Mouse (Mus musculus): ENCODE results near the gene 1700034J05Rik. TPM values are rescaled to one million over a fixed set of nuclear protein-coding genes. Genes with fewer than 3 reads are reported as not detected.

Gene 1700034J05Rik
- polyA plus RNA-seq, 1 experiment, result not detected

DNA sequence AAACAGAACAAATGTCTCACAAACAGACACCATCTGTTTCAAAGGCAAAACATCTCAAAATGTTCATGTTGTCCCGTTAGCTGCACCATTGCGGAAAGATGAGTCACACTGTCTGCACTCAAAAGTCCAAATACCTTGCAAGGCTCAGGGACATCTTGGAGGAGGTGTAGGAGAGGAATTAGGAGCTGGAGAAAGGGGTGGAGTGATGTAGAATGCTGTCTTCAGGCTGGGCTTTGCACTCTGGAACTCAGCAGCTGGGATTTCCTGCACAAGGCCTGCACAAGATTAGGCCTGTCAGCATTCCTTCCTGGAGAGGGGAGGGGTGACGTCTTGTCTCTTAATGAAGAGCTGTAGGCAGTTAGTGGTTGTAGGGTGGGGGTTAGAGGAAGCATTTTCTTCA lies 30.3 kb upstream of the 1700034J05Rik start:
- WGBS, result 59% methylated on average over 3 of the region's 3 CpGs
- Histone ChIP-seq H3K4me1 (ENCODE audit: control insufficient read depth, insufficient read depth, low read length) (peaks cover 10% of the 10 kb centered on the region), H3K27me3 (replicated peaks; ENCODE audit: control insufficient read depth, insufficient read depth, low read length) (no peaks in the 10 kb centered on the region), H3K4me3 (ENCODE audit: insufficient read depth, low read depth, low read length) (no peak overlapping the region), H3K36me3 (ENCODE audit: control insufficient read depth, insufficient read depth, low read length) (no peaks in the 10 kb centered on the region; the same call in 1 of the 2 replicates), H3K27ac (ENCODE audit: insufficient read depth, low read depth, low read length) (no peak overlapping the region)
- DNase-seq, result no peak
- no peak for TF ChIP-seq CTCF (conservative IDR thresholded peaks at IDR 0.05; ENCODE audit: insufficient read depth, insufficient read length, low read depth, low read length)
- no peak for TF ChIP-seq POLR2A (IDR thresholded peaks at IDR 0.05; ENCODE audit: low read depth, low read length)

DNA sequence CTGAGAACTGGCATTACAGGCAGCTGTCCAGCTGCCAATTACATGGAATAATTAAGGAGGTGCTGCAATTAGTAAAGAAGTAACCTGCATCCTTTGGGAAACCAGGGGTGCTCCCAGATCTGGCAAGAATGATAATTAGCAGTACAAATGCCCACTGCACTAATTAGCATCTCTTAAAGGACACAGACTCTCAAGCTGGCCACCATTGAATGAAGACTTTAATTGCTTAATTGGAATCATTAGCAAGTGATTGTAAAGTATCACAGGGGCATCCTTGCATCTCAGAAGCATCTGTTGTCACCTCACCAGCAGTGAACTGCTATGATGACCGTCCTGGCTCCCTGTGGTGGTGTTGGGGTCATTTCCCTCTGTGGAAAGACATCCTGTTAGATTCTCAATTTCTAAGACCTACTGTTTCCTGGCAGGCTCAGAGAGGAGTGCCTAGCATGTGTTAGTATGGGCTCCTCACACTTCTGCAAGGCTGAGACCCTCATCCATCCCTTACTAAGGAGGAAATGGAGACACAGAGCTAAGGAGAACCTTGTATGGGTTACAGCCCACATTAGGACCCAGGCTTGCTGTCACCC lies 27.1 kb upstream of the 1700034J05Rik start:
- peaks cover 6% of the 10 kb centered on the region for H3K36me3 ChIP-seq (ENCODE audit: control insufficient read depth, insufficient read depth, low read length)
- WGBS, result 79% methylated on average over 1 of the region's 1 CpGs
- TF ChIP-seq CTCF (conservative IDR thresholded peaks at IDR 0.05; ENCODE audit: insufficient read depth, insufficient read length, low read depth, low read length), result no peak
- TF ChIP-seq POLR2A (IDR thresholded peaks at IDR 0.05; ENCODE audit: low read depth, low read length), result no peak
- no peaks in the 10 kb centered on the region for H3K27me3 ChIP-seq (replicated peaks; ENCODE audit: control insufficient read depth, insufficient read depth, low read length)
- no peak overlapping the region for H3K4me3 ChIP-seq (ENCODE audit: insufficient read depth, low read depth, low read length)
- no peak overlapping the region for H3K27ac ChIP-seq (ENCODE audit: insufficient read depth, low read depth, low read length)
- DNase-seq, result no peak
- H3K4me1 ChIP-seq (ENCODE audit: control insufficient read depth, insufficient read depth, low read length), result peaks cover 29% of the 10 kb centered on the region

DNA sequence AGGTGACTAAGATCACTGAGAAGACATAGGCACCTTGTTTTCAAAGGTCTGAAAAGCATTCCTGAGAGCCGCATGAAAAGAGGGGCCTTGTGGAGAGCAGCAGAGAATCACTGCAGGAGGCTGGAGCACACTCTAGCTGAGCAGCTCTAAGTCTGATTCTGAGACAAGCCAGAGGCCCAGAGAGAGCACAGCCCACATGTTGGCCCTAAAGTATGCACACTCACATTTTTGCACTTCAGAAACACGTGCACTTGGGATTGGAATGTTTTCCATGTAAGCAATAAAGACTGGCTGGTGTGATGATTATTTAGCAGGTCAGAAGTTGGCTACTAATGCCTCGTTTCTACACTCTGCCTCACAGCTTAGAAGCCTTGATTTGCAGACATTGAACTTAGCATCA lies 25.7 kb upstream of the 1700034J05Rik start:
- WGBS, result 27% methylated on average over 3 of the region's 3 CpGs
- Histone ChIP-seq H3K4me3 (ENCODE audit: insufficient read depth, low read depth, low read length) (no peak overlapping the region), H3K27me3 (replicated peaks; ENCODE audit: control insufficient read depth, insufficient read depth, low read length) (no peaks in the 10 kb centered on the region), H3K4me1 (ENCODE audit: control insufficient read depth, insufficient read depth, low read length) (peaks cover 29% of the 10 kb centered on the region), H3K36me3 (ENCODE audit: control insufficient read depth, insufficient read depth, low read length) (peaks cover 6% of the 10 kb centered on the region), H3K27ac (ENCODE audit: insufficient read depth, low read depth, low read length) (peak overlapping the region; percentile 99)
- DNase-seq, result peak; percentile 66
- no peak for TF ChIP-seq POLR2A (IDR thresholded peaks at IDR 0.05; ENCODE audit: low read depth, low read length)
- no peak for TF ChIP-seq CTCF (conservative IDR thresholded peaks at IDR 0.05; ENCODE audit: insufficient read depth, insufficient read length, low read depth, low read length)

DNA sequence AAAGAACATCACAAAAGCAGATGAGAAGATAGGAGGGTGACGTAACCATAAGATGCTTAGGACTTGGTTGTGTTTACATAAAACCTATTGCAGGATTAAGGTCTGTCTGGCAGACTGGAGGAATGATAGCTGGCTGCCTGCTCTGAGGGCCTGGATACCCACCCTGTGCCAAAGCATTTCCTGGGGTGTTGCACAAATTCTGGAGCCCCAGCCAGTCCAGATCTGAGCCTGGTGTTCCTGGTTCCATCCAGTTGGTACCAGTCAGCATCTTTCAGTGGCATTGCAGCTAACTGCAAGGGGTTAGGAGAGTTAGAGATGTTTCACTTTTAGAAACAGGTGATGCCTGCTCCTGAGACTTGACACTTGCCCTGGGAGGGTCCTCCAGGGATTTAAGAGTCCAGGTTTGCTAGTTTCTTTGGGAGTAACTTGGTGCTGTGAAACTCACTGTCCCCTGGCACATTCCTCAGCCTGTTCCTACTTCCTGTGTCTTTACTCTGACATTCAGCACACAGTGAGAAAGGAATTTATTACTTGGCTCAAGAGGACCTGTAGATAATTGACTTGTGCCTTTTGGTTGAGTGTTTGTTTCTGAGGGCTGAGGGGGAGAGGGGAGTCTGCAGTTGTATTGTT lies 25.0 kb upstream of the 1700034J05Rik start:
- peak overlapping the region; percentile 99 for H3K27ac ChIP-seq (ENCODE audit: insufficient read depth, low read depth, low read length)
- H3K27me3 ChIP-seq (replicated peaks; ENCODE audit: control insufficient read depth, insufficient read depth, low read length), result no peaks in the 10 kb centered on the region
- no peak for TF ChIP-seq CTCF (conservative IDR thresholded peaks at IDR 0.05; ENCODE audit: insufficient read depth, insufficient read length, low read depth, low read length)
- no peak for TF ChIP-seq POLR2A (IDR thresholded peaks at IDR 0.05; ENCODE audit: low read depth, low read length)
- 59% methylated on average over 1 of the region's 1 CpGs for WGBS
- H3K36me3 ChIP-seq (ENCODE audit: control insufficient read depth, insufficient read depth, low read length), result peaks cover 6% of the 10 kb centered on the region
- DNase-seq, result peak; percentile 74
- H3K4me1 ChIP-seq (ENCODE audit: control insufficient read depth, insufficient read depth, low read length), result peaks cover 29% of the 10 kb centered on the region
- H3K4me3 ChIP-seq (ENCODE audit: insufficient read depth, low read depth, low read length), result no peak overlapping the region

DNA sequence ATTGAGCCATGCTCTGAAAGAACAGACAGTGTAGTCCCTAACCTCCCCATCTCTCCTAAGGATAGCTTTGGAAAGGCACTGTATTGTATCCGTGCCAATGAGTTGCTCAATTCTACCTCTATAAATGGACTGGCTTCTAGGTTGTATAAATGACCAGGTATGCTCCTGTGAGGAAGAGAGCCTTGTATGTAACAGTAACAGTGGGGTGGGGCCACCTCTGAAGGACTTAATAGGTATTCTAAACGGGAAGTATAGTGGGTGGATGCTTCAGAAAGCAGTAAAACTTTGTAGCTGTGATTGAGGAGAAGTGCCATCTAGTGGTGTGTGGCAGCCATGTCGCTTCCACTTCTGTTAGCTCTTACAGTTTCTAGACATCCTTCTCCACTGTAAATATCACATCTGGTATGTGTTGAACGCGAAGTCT lies 24.5 kb upstream of the 1700034J05Rik start:
- peak; percentile 57 for DNase-seq
- WGBS, result 45% methylated on average over 5 of the region's 5 CpGs
- H3K27me3 ChIP-seq (replicated peaks; ENCODE audit: control insufficient read depth, insufficient read depth, low read length), result no peaks in the 10 kb centered on the region
- H3K36me3 ChIP-seq (ENCODE audit: control insufficient read depth, insufficient read depth, low read length), result peaks cover 6% of the 10 kb centered on the region
- H3K27ac ChIP-seq (ENCODE audit: insufficient read depth, low read depth, low read length), result peak overlapping the region; percentile 99
- no peak overlapping the region for H3K4me3 ChIP-seq (ENCODE audit: insufficient read depth, low read depth, low read length)
- peaks cover 29% of the 10 kb centered on the region for H3K4me1 ChIP-seq (ENCODE audit: control insufficient read depth, insufficient read depth, low read length)
- TF ChIP-seq CTCF (conservative IDR thresholded peaks at IDR 0.05; ENCODE audit: insufficient read depth, insufficient read length, low read depth, low read length), result peak; percentile 49
- TF ChIP-seq POLR2A (IDR thresholded peaks at IDR 0.05; ENCODE audit: low read depth, low read length), result no peak

DNA sequence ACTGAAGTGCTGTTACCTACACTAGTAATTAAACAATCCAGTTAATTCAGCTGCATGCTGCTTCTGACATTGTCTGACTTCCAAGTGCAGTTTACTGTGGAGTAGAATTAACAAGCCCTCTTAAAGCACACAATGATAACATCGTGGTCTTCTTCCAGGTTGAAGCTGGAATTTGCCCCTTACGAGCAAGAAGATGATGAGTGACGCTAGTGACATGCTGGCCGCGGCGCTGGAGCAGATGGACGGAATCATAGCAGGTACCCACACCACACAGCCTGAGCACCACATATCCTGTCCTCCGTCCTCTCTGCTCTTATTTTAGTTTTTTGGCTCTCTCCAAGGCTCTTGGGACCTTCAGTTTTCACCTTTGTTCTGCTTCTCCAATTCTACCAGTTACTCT lies 22.2 kb upstream of the 1700034J05Rik start:
- peak overlapping the region; percentile 94 for H3K27ac ChIP-seq (ENCODE audit: insufficient read depth, low read depth, low read length)
- no peak overlapping the region for H3K4me3 ChIP-seq (ENCODE audit: insufficient read depth, low read depth, low read length)
- TF ChIP-seq POLR2A (IDR thresholded peaks at IDR 0.05; ENCODE audit: low read depth, low read length) (no peak), CTCF (conservative IDR thresholded peaks at IDR 0.05; ENCODE audit: insufficient read depth, insufficient read length, low read depth, low read length) (no peak)
- peaks cover 6% of the 10 kb centered on the region for H3K36me3 ChIP-seq (ENCODE audit: control insufficient read depth, insufficient read depth, low read length)
- 68% methylated on average over 8 of the region's 8 CpGs for WGBS
- no peaks in the 10 kb centered on the region for H3K27me3 ChIP-seq (replicated peaks; ENCODE audit: control insufficient read depth, insufficient read depth, low read length)
- peak; percentile 35 for DNase-seq
- peaks cover 36% of the 10 kb centered on the region for H3K4me1 ChIP-seq (ENCODE audit: control insufficient read depth, insufficient read depth, low read length)

DNA sequence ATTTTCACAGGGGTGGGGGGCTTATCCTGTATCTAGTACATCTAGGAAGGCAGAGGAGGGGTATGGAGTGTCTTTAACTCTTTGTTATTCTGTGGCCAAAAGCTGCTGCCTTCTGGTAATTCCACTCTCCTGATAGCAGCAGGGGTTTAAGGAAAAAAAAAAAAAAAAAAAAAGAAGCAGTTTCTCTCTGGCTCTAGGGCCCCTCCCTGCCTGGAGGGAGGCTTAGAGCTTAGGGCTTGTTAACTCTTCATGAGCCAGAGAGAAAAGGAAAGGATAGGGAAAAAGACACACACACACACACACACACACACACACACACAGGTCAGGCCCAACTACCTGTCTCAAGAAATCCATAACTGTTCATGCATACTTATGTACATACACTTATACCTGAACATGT lies 19.6 kb upstream of the 1700034J05Rik start:
- TF ChIP-seq CTCF (conservative IDR thresholded peaks at IDR 0.05; ENCODE audit: insufficient read depth, insufficient read length, low read depth, low read length), result no peak
- TF ChIP-seq POLR2A (IDR thresholded peaks at IDR 0.05; ENCODE audit: low read depth, low read length), result no peak
- H3K27me3 ChIP-seq (replicated peaks; ENCODE audit: control insufficient read depth, insufficient read depth, low read length), result no peaks in the 10 kb centered on the region
- H3K4me1 ChIP-seq (ENCODE audit: control insufficient read depth, insufficient read depth, low read length), result peaks cover 25% of the 10 kb centered on the region; the same call in 1 of the 2 replicates
- H3K4me3 ChIP-seq (ENCODE audit: insufficient read depth, low read depth, low read length), result no peak overlapping the region
- no peak overlapping the region for H3K27ac ChIP-seq (ENCODE audit: insufficient read depth, low read depth, low read length)
- peaks cover 6% of the 10 kb centered on the region for H3K36me3 ChIP-seq (ENCODE audit: control insufficient read depth, insufficient read depth, low read length)
- DNase-seq, result no peak
